Mouse (Mus musculus) liver, embryonic 13.5 days (tissue): ENCODE results near the gene Syna. TPM values are rescaled to one million over a fixed set of nuclear protein-coding genes. Genes with fewer than 3 reads are reported as not detected.

Experiments
- microRNA-seq: library from miRNA; unstranded; fragments of <30 nt; microRNA quantifications from one replicate; pipeline ENCODE4, GENCODE M21; 2016
- polyA plus RNA-seq: library from polyadenylated mRNA; unstranded; fragments of >200 nt; fragmentation: Nextera tagmentation; extraction: Ambion mirVana; gene quantifications from 2 replicates; pipeline ENCODE4 v1.2.1, GENCODE M21; 2015

Syna gene
- polyA plus RNA-seq, 1 experiment from 2014 or later: not detected

Small RNA genes lying within 50 kb of the gene (microRNA-seq; reads per million reads assigned to microRNA genes)
- gene Mir7228: not detected

Other genes starting within 250 kb of the Syna start
- 39.1 and 52.5 TPM in 2 replicates for gene Gtf2i, start 245.4 kb downstream of the Syna start, polyA plus RNA-seq
- 12.9 and 13.6 TPM in 2 replicates for gene Gtf2ird1, start 103.5 kb downstream of the Syna start, polyA plus RNA-seq
- gene Clip2, start 7.7 kb downstream of the Syna start, polyA plus RNA-seq: 0.37 and 0.50 TPM in 2 replicates
- gene Rfc2, start 21.2 kb upstream of the Syna start, polyA plus RNA-seq: 233 and 246 TPM in 2 replicates
- 1.6 TPM in 2 replicates for gene Lat2, start 54.9 kb upstream of the Syna start, polyA plus RNA-seq
- 229 and 233 TPM in 2 replicates for gene Eif4h, start 79.3 kb upstream of the Syna start, polyA plus RNA-seq
- gene Limk1, start 128.4 kb upstream of the Syna start, polyA plus RNA-seq: 0.75 and 0.98 TPM in 2 replicates
- gene Eln, start 187.2 kb upstream of the Syna start, polyA plus RNA-seq: 3.5 and 3.8 TPM in 2 replicates